18 mouse cellular contexts compared by ENCODE assay signal in the genomic region with DNA sequence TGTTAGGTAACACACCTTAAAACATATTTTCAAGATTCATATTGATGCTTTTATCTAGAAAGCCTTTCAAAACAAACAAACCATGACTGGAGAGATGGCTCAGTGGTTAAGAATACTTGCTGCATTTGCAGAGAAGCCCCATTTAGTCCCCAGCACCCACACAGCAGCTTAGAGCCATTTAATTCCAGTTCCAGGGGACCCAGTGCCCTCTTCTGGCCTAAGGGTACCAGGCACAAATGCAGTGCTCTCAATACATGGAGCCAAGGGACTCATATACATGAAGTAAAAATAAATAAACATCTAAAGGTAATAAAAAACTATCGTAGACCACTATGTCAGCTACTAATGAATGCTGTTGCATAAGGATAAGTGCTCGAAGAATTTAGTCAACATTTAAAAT. TPM values are rescaled to one million over a fixed set of nuclear protein-coding genes. Genes with fewer than 3 reads are reported as not detected.
DNase-seq lines count a peak whose midpoint lies in the region; ATAC-seq and TF ChIP-seq lines count a peak whose summit lies in the region.
"Had no signal": no experiment of that assay in that cellular context is flagged by ENCODE, and none has a peak within 500 bp of the region (broad histone marks: within the 10 kb centered on the region; RNA-seq: fewer than 3 reads in every experiment).

No protein-coding gene starts in this region.

- no peaks in the 10 kb centered on the region for H3K27me3 ChIP-seq in kidney, adult 2 months (replicated peaks; ENCODE audit: control insufficient read depth, insufficient read depth, low read length)
- H3K27me3 ChIP-seq in kidney, embryonic 16.5 days (ENCODE audit: insufficient read depth, low read length), result no peaks in the 10 kb centered on the region
- H3K27me3 ChIP-seq in stomach, postnatal 0 days (ENCODE audit: control insufficient read depth, insufficient read depth, low read length), result no peaks in the 10 kb centered on the region
- H3K27me3 ChIP-seq: midbrain, embryonic 13.5 days had no signal

- H3K9me3 ChIP-seq in kidney, embryonic 16.5 days (ENCODE audit: low read length), result no peaks in the 10 kb centered on the region
- no peaks in the 10 kb centered on the region for H3K9me3 ChIP-seq in stomach, postnatal 0 days (ENCODE audit: control insufficient read depth, low read length)
- H3K9me3 ChIP-seq: midbrain, embryonic 13.5 days had no signal

- TF ChIP-seq POLR2A in kidney, adult 2 months (IDR thresholded peaks at IDR 0.05; ENCODE audit: low read depth, low read length), result no peak
- TF ChIP-seq POLR2A in bone marrow, adult 2 months (IDR thresholded peaks at IDR 0.05; ENCODE audit: borderline replicate concordance, control insufficient read depth, low read depth, low read length), result no peak

- no peak for ATAC-seq in kidney, embryonic 16.5 days (ENCODE audit: low FRiP score, low TSS enrichment)
- ATAC-seq in stomach, postnatal 0 days (ENCODE audit: low FRiP score, low TSS enrichment), result no peak
- ATAC-seq: activated CD4-positive, CD25-positive, alpha-beta regulatory T cell, adult 4 months; forebrain, embryonic 14.5 days; midbrain, embryonic 13.5 days had no signal

- peaks cover 20% of the 10 kb centered on the region for H3K36me3 ChIP-seq in kidney, adult 2 months (ENCODE audit: control insufficient read depth, insufficient read depth, low read length)
- peaks cover 14% of the 10 kb centered on the region; the same call in 1 of the 2 replicates for H3K36me3 ChIP-seq in kidney, embryonic 16.5 days (ENCODE audit: insufficient read depth, low read length)
- H3K36me3 ChIP-seq in stomach, postnatal 0 days (ENCODE audit: control insufficient read depth, insufficient read depth, low read length), result no peaks in the 10 kb centered on the region
- H3K36me3 ChIP-seq: midbrain, embryonic 13.5 days had no signal

- no peak overlapping the region for H3K4me2 ChIP-seq in kidney, embryonic 16.5 days (replicated peaks; ENCODE audit: low read depth, low read length)
- H3K4me2 ChIP-seq in stomach, postnatal 0 days (replicated peaks; ENCODE audit: low read depth), result no peak overlapping the region
- H3K4me2 ChIP-seq: hindbrain, embryonic 14.5 days; midbrain, embryonic 13.5 days had no signal

- 74% methylated on average over 2 of the region's 2 CpGs for WGBS in kidney, adult 2 months
- WGBS in kidney, embryonic 16.5 days, result 85% methylated on average over 2 of the region's 2 CpGs
- 83% methylated on average over 2 of the region's 2 CpGs for WGBS in bone marrow, adult 2 months
- 85% methylated on average over 2 of the region's 2 CpGs for WGBS in stomach, postnatal 0 days

- no peak overlapping the region for H3K9ac ChIP-seq in kidney, embryonic 16.5 days (replicated peaks; ENCODE audit: low read length)
- H3K9ac ChIP-seq in stomach, postnatal 0 days (ENCODE audit: low read length), result no peak overlapping the region
- H3K9ac ChIP-seq: hindbrain, embryonic 14.5 days; midbrain, embryonic 13.5 days had no signal

- peak; percentile 43 for TF ChIP-seq CTCF in kidney, adult 2 months (conservative IDR thresholded peaks at IDR 0.05; ENCODE audit: insufficient read depth, insufficient read length, low read depth, low read length)
- TF ChIP-seq CTCF in bone marrow, adult 2 months (IDR thresholded peaks at IDR 0.05; ENCODE audit: control insufficient read depth, insufficient read depth, low read length), result peak; percentile 11; the same call in 1 of the 2 replicates
- TF ChIP-seq CTCF in stomach, postnatal 0 days (IDR thresholded peaks at IDR 0.05; ENCODE audit: low read depth), result peak; percentile 55

- intact Hi-C loops in left cerebral cortex, postnatal 25 days (cut with DNase I), result no loop called here

- DNase-seq in kidney, adult 2 months, result no peak
- DNase-seq in lung, postnatal 14 days, result peak; percentile 14
- DNase-seq in lung, postnatal 10 days, result no peak
- DNase-seq in stomach, postnatal 0 days (ENCODE audit: low spot score), result no peak
- DNase-seq in left cerebral cortex, postnatal 25 days (ENCODE audit: low spot score in 2 of 2), result no peak
- DNase-seq: adrenal gland, postnatal 25 days; cerebellum, adult 9-11 months; heart, adult 18-20 months; kidney, adult 18-20 months; thymus, adult 2 months had no signal

- TF ChIP-seq EP300 in stomach, postnatal 0 days (optimal IDR thresholded peaks at IDR 0.05), result no peak

- H3K4me3 ChIP-seq in kidney, adult 2 months (ENCODE audit: insufficient read depth, low read depth, low read length), result no peak overlapping the region
- H3K4me3 ChIP-seq in kidney, embryonic 16.5 days (ENCODE audit: low read length), result no peak overlapping the region
- no peak overlapping the region for H3K4me3 ChIP-seq in bone marrow, adult 2 months (replicated peaks; ENCODE audit: control insufficient read depth, low read depth, low read length)
- no peak overlapping the region for H3K4me3 ChIP-seq in stomach, postnatal 0 days (ENCODE audit: low read depth, low read length)
- H3K4me3 ChIP-seq: midbrain, embryonic 13.5 days; myocyte had no signal

- peaks cover 9% of the 10 kb centered on the region for H3K4me1 ChIP-seq in kidney, adult 2 months (ENCODE audit: control insufficient read depth, insufficient read depth, low read length)
- no peaks in the 10 kb centered on the region for H3K4me1 ChIP-seq in kidney, embryonic 16.5 days (ENCODE audit: insufficient read depth, low read length)
- no peaks in the 10 kb centered on the region; the same call in 1 of the 2 replicates for H3K4me1 ChIP-seq in bone marrow, adult 2 months (ENCODE audit: control insufficient read depth, insufficient read depth, low read length)
- no peaks in the 10 kb centered on the region for H3K4me1 ChIP-seq in stomach, postnatal 0 days (replicated peaks; ENCODE audit: control insufficient read depth, insufficient read depth)
- H3K4me1 ChIP-seq: midbrain, embryonic 13.5 days had no signal

- H3K27ac ChIP-seq in kidney, adult 2 months (ENCODE audit: insufficient read depth, low read depth, low read length), result no peak overlapping the region
- no peak overlapping the region for H3K27ac ChIP-seq in kidney, embryonic 16.5 days (ENCODE audit: low read length)
- no peak overlapping the region for H3K27ac ChIP-seq in bone marrow, adult 2 months (ENCODE audit: control insufficient read depth, insufficient read depth, low read depth, low read length, poor library complexity)
- H3K27ac ChIP-seq in stomach, postnatal 0 days (replicated peaks), result no peak overlapping the region
- H3K27ac ChIP-seq: hindbrain, embryonic 14.5 days; midbrain, embryonic 13.5 days had no signal

RNA-seq across cellular contexts. Expression of a gene that starts 9.0 kb away (rescaled TPM):
- 451 and 505 TPM in 2 replicates for polyA plus RNA-seq in kidney, adult 2 months (2012; rRNA removed)
- 158 and 163 TPM in 2 replicates for polyA plus RNA-seq in kidney, embryonic 16.5 days (2015; fragmentation: Nextera tagmentation; extraction: Ambion mirVana)
- polyA plus RNA-seq in bone marrow, adult 2 months (2011; ENCODE audit: insufficient read depth, insufficient read length, low replicate concordance, missing spikeins), result 57.8 and 92.0 TPM in 2 replicates
- 512 and 595 TPM in 2 replicates for polyA plus RNA-seq in stomach, postnatal 0 days (2015; fragmentation: Nextera tagmentation; extraction: Ambion mirVana)
- 100 to 1,000 TPM; 309 to 364 TPM for total RNA-seq in left cerebral cortex, postnatal 25 days (2021)

RNA-seq across cellular contexts. Expression of a gene that starts 25.9 kb away (rescaled TPM):
- polyA plus RNA-seq in kidney, adult 2 months (2012; rRNA removed), result 1.0 and 1.3 TPM in 2 replicates
- polyA plus RNA-seq in kidney, embryonic 16.5 days (2015; fragmentation: Nextera tagmentation; extraction: Ambion mirVana), result 0.46 TPM in 1 of 2 replicates, not detected in the other
- not detected in 2 replicates for polyA plus RNA-seq in bone marrow, adult 2 months (2011; ENCODE audit: insufficient read depth, insufficient read length, low replicate concordance, missing spikeins)
- polyA plus RNA-seq in stomach, postnatal 0 days (2015; fragmentation: Nextera tagmentation; extraction: Ambion mirVana), result 0.79 and 0.82 TPM in 2 replicates
- total RNA-seq in left cerebral cortex, postnatal 25 days (2021), result not detected
- total RNA-seq: adrenal gland, postnatal 25 days; layer of hippocampus, adult 18-20 months had no signal
- polyA plus RNA-seq: myocyte had no signal
